Mouse (Mus musculus) limb, embryonic 14.5 days (tissue): ENCODE data around the gene Ppm1a. TPM values are rescaled to one million over a fixed set of nuclear protein-coding genes. Genes with fewer than 3 reads are reported as not detected.
A peak's percentile ranks its signal among the peaks of the same experiment; 100 is the strongest.

Source experiments
- ATAC-seq: fragments of 200-750 bp; cut with Nextera tagmentation; 2 replicates; pipeline ENCODE4 v1.8.0; 2017; ENCODE audit warnings: low read depth, moderate number of reproducible peaks, moderate TSS enrichment; ENCODE audit not compliant: low FRiP score
- DNase-seq: peaks from one replicate; pipeline ENCODE4 v3.0.0-alpha.2; 2015; ENCODE audit warnings: low spot score
- H3K27ac ChIP-seq: fragments of 300-500 bp; sonication (generic); replicated peaks from 2 replicates; pipeline ENCODE4 v1.5.1; 2014; ENCODE audit warnings: low read depth, mild to moderate bottlenecking, low read length, moderate library complexity, mixed read lengths
- H3K27me3 ChIP-seq: fragments of 300-500 bp; sonication (generic); 2 replicates; pipeline ENCODE4 v1.6.1; 2014; ENCODE audit warnings: low read length, mixed read lengths; ENCODE audit not compliant: control insufficient read depth, insufficient read depth
- H3K36me3 ChIP-seq: fragments of 300-500 bp; sonication (generic); 2 replicates; pipeline ENCODE4 v1.6.1; 2014; ENCODE audit warnings: mild to moderate bottlenecking, low read length, moderate library complexity, mixed read lengths; ENCODE audit not compliant: control insufficient read depth, insufficient read depth
- H3K4me1 ChIP-seq: fragments of 300-500 bp; sonication (generic); 2 replicates; pipeline ENCODE4 v1.6.1; 2014; ENCODE audit warnings: antibody characterized with exemption, low read length, mixed read lengths; ENCODE audit not compliant: control insufficient read depth, insufficient read depth
- H3K4me2 ChIP-seq: fragments of 300-500 bp; sonication (generic); replicated peaks from 2 replicates; pipeline ENCODE4 v1.6.1; 2014; ENCODE audit warnings: low read depth, mild to moderate bottlenecking, low read length, moderate library complexity; ENCODE audit not compliant: severe bottlenecking
- H3K4me3 ChIP-seq: fragments of 300-500 bp; sonication (generic); replicated peaks from 2 replicates; pipeline ENCODE4 v1.5.1; 2014; ENCODE audit warnings: low read length
- H3K9ac ChIP-seq: fragments of 300-500 bp; sonication (generic); 2 replicates; pipeline ENCODE4 v1.6.1; 2014; ENCODE audit warnings: mild to moderate bottlenecking, low read depth, low read length, moderate library complexity; ENCODE audit not compliant: severe bottlenecking
- H3K9me3 ChIP-seq: fragments of 300-500 bp; sonication (generic); 2 replicates; pipeline ENCODE4 v1.6.1; 2016; ENCODE audit warnings: low read length; ENCODE audit not compliant: control insufficient read depth
- POLR2A ChIP-seq: fragments of 200-500 bp; IDR thresholded peaks from 2 replicates; pipeline ENCODE4 v1.8.0; 2012; ENCODE audit warnings: inconsistent platforms, mild to moderate bottlenecking, moderate library complexity, borderline replicate concordance; ENCODE audit not compliant: insufficient read depth, insufficient read length; ENCODE audit errors: extremely low read depth
- WGBS: fragments of 180-500 bp; shearing (Covaris S2); extraction: QIAGEN DNeasy Blood & Tissue Kit; methylation state at CpG from one replicate; pipeline ENCODE4 v1.1.7; 2014; 5-methylcytosine and 5-hydroxymethylcytosine counted together
- polyA plus RNA-seq, 2 experiments: library from polyadenylated mRNA; depleted of rRNA in 1 of 2; stranded (reverse) in 1 of 2; unstranded in 1 of 2; fragments of >200 nt; fragmentation: Nextera tagmentation in 1 of 2; extraction: Ambion mirVana in 1 of 2; gene quantifications; 2 replicates each; pipeline versions ENCODE4 v1.2.1 to v1.2.3; 2012 to 2014

Ppm1a gene
- polyA plus RNA-seq, 2 experiments = 77.0 to 84.7 TPM

GRCm38 (mm10) chr12:72841500-72841899 lies 84.2 kb downstream of the Ppm1a start:
- no peak for ATAC-seq
- Histone ChIP-seq H3K4me3 (no peak overlapping the region), H3K9ac (no peak overlapping the region), H3K36me3 (no peaks in the 10 kb centered on the region), H3K27me3 (peaks cover 11% of the 10 kb centered on the region; the same call in 1 of the 2 replicates), H3K4me1 (no peaks in the 10 kb centered on the region), H3K27ac (no peak overlapping the region), H3K4me2 (no peak overlapping the region), H3K9me3 (no peaks in the 10 kb centered on the region)
- whole genome bisulfite sequencing = 90% methylated on average over 1 of the region's 1 CpGs
- no peak for DNase-seq
- no peak for TF ChIP-seq POLR2A

GRCm38 (mm10) chr12:72843135-72843534 lies 85.9 kb downstream of the Ppm1a start:
- H3K9me3 ChIP-seq = no peaks in the 10 kb centered on the region
- no peak overlapping the region for H3K4me2 ChIP-seq
- H3K9ac ChIP-seq = no peak overlapping the region
- no peak overlapping the region for H3K27ac ChIP-seq
- peaks cover 16% of the 10 kb centered on the region for H3K27me3 ChIP-seq
- H3K4me1 ChIP-seq = no peaks in the 10 kb centered on the region
- H3K4me3 ChIP-seq = no peak overlapping the region
- DNase-seq (no peak), ATAC-seq (no peak)
- WGBS = 89% methylated on average over 4 of the region's 4 CpGs
- H3K36me3 ChIP-seq = no peaks in the 10 kb centered on the region
- no peak for TF ChIP-seq POLR2A

GRCm38 (mm10) chr12:72843555-72843954 lies 86.3 kb downstream of the Ppm1a start:
- no peak for ATAC-seq
- peak overlapping the region; percentile 41; the same call in 1 of the 2 replicates for H3K4me2 ChIP-seq
- TF ChIP-seq POLR2A = no peak
- no peak overlapping the region for H3K27ac ChIP-seq
- no peaks in the 10 kb centered on the region for H3K36me3 ChIP-seq
- peaks cover 16% of the 10 kb centered on the region for H3K27me3 ChIP-seq
- no peak for DNase-seq
- H3K9ac ChIP-seq = no peak overlapping the region
- 74% methylated on average over 4 of the region's 4 CpGs for WGBS
- H3K4me3 ChIP-seq = no peak overlapping the region
- H3K4me1 ChIP-seq = no peaks in the 10 kb centered on the region
- H3K9me3 ChIP-seq = no peaks in the 10 kb centered on the region

GRCm38 (mm10) chr12:72843973-72844620 lies 86.8 kb downstream of the Ppm1a start:
- 0 out of 2 replicates have a peak, but pooled peaks have one; percentile 33 for TF ChIP-seq POLR2A
- peaks cover 16% of the 10 kb centered on the region for H3K27me3 ChIP-seq
- peak overlapping the region; percentile 31; the same call in 1 of the 2 replicates for H3K9ac ChIP-seq
- no peaks in the 10 kb centered on the region for H3K4me1 ChIP-seq
- 21% methylated on average over 12 of the region's 12 CpGs for WGBS
- ATAC-seq = peak; percentile 84
- peak; percentile 63 for DNase-seq
- H3K4me2 ChIP-seq = peak overlapping the region; percentile 41
- H3K27ac ChIP-seq = no peak overlapping the region
- peak overlapping the region; percentile 18; the same call in 1 of the 2 replicates for H3K4me3 ChIP-seq
- H3K36me3 ChIP-seq = no peaks in the 10 kb centered on the region
- H3K9me3 ChIP-seq = no peaks in the 10 kb centered on the region

GRCm38 (mm10) chr12:72845946-72846345 lies 88.7 kb downstream of the Ppm1a start:
- Histone ChIP-seq H3K4me1 (no peaks in the 10 kb centered on the region), H3K9ac (no peak overlapping the region), H3K27ac (no peak overlapping the region), H3K4me3 (no peak overlapping the region), H3K36me3 (no peaks in the 10 kb centered on the region), H3K9me3 (no peaks in the 10 kb centered on the region), H3K27me3 (peaks cover 16% of the 10 kb centered on the region), H3K4me2 (no peak overlapping the region)
- WGBS = 22% methylated on average over 10 of the region's 10 CpGs
- DNase-seq (no peak), ATAC-seq (no peak)
- no peak for TF ChIP-seq POLR2A

GRCm38 (mm10) chr12:72847725-72848124 lies 90.5 kb downstream of the Ppm1a start:
- DNase-seq (peak; percentile 73), ATAC-seq (no peak)
- H3K27me3 ChIP-seq = peaks cover 20% of the 10 kb centered on the region
- 0 out of 2 replicates have a peak, but pooled peaks cover 3% of the 10 kb centered on the region for H3K4me1 ChIP-seq
- H3K27ac ChIP-seq = no peak overlapping the region
- no peak overlapping the region for H3K4me2 ChIP-seq
- TF ChIP-seq POLR2A = no peak
- no peaks in the 10 kb centered on the region for H3K36me3 ChIP-seq
- no peaks in the 10 kb centered on the region for H3K9me3 ChIP-seq
- no peak overlapping the region for H3K9ac ChIP-seq
- no peak overlapping the region for H3K4me3 ChIP-seq
- WGBS = 31% methylated on average over 7 of the region's 7 CpGs

Other genes starting within 250 kb of the Ppm1a start
- gene Pcnx4, start 221.1 kb upstream of the Ppm1a start, polyA plus RNA-seq (2012; rRNA removed) = 10.1 and 10.2 TPM in 2 replicates
- gene Pcnx4, start 221.1 kb upstream of the Ppm1a start, polyA plus RNA-seq (2014; fragmentation: Nextera tagmentation; extraction: Ambion mirVana) = 12.4 and 13.5 TPM in 2 replicates
- not detected in 2 replicates for gene Gm4756, start 107.8 kb upstream of the Ppm1a start, polyA plus RNA-seq (2012; rRNA removed)
- not detected in 2 replicates for gene Gm4756, start 107.8 kb upstream of the Ppm1a start, polyA plus RNA-seq (2014; fragmentation: Nextera tagmentation; extraction: Ambion mirVana)
- 13.5 and 18.6 TPM in 2 replicates for gene Dhrs7, start 92.5 kb upstream of the Ppm1a start, polyA plus RNA-seq (2012; rRNA removed)
- gene Dhrs7, start 92.5 kb upstream of the Ppm1a start, polyA plus RNA-seq (2014; fragmentation: Nextera tagmentation; extraction: Ambion mirVana) = 31.2 and 38.6 TPM in 2 replicates
- not detected in 2 replicates for gene Six6, start 182.4 kb downstream of the Ppm1a start, polyA plus RNA-seq (2012; rRNA removed)
- not detected in 2 replicates for gene Six6, start 182.4 kb downstream of the Ppm1a start, polyA plus RNA-seq (2014; fragmentation: Nextera tagmentation; extraction: Ambion mirVana)
- 10.8 and 15.7 TPM in 2 replicates for gene 4930447C04Rik, start 183.3 kb downstream of the Ppm1a start, polyA plus RNA-seq (2012; rRNA removed)
- gene 4930447C04Rik, start 183.3 kb downstream of the Ppm1a start, polyA plus RNA-seq (2014; fragmentation: Nextera tagmentation; extraction: Ambion mirVana) = 3.2 TPM in 2 replicates